Comparison of ENCODE assay signal across 46 mouse cellular contexts in the genomic region with DNA sequence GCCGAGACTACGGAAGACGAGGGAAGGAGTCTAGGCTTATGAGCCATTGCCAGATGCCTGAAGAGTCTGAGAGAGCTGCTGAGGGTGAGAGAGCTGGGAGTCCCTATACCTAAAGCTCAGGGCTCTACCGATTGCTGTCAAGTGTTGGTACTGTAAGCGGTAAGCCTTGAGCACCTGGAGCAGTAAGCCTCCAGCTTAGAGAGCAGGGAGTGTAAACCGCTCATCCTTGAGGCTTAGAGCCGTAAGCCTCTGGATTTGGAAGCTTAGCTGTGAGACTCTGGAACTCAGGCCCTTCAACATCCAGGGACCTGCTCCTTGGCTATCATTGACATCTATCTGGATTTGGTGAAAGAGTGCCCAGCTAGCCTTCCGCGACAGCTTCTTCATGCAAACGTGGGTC. TPM values are rescaled to one million over a fixed set of nuclear protein-coding genes. Genes with fewer than 3 reads are reported as not detected.
"Had no signal": no experiment of that assay in that cellular context is flagged by ENCODE, and none has a peak within 500 bp of the region (broad histone marks: within the 10 kb centered on the region; RNA-seq: fewer than 3 reads in every experiment).

No protein-coding gene starts in this region.

- H3K36me3 ChIP-seq: limb, embryonic 10.5 days; limb, embryonic 12.5 days; limb, embryonic 13.5 days; limb, embryonic 15.5 days; liver, embryonic 12.5 days; liver, embryonic 13.5 days; liver, embryonic 15.5 days; lung, embryonic 15.5 days; midbrain, embryonic 10.5 days; midbrain, embryonic 12.5 days; midbrain, embryonic 13.5 days; midbrain, embryonic 15.5 days had no signal

- DNase-seq: left cerebral cortex, postnatal 4 days; liver; liver, embryonic 13.5 days; liver, postnatal 0 days; lung, adult 18-20 months; lung, adult 2 months; lung, embryonic 14.5 days; lung, postnatal 10 days; lung, postnatal 14 days; lung, postnatal 36 days; lung, postnatal 4 days had no signal

- H3K4me1 ChIP-seq: liver, embryonic 12.5 days; liver, embryonic 13.5 days; liver, embryonic 15.5 days; lung, embryonic 15.5 days; megakaryocyte, embryonic 14.5 days; midbrain, embryonic 12.5 days; midbrain, embryonic 13.5 days; midbrain, embryonic 15.5 days had no signal

- H3K4me3 ChIP-seq: left cerebral cortex, adult 2 months; limb, embryonic 10.5 days; limb, embryonic 12.5 days; limb, embryonic 13.5 days; limb, embryonic 15.5 days; liver, embryonic 12.5 days; liver, embryonic 13.5 days; liver, embryonic 15.5 days; lung, embryonic 15.5 days; megakaryocyte, embryonic 14.5 days; midbrain, embryonic 10.5 days; midbrain, embryonic 12.5 days; midbrain, embryonic 13.5 days; midbrain, embryonic 15.5 days; myocyte had no signal

- H3K27me3 ChIP-seq: limb, embryonic 12.5 days; limb, embryonic 13.5 days; limb, embryonic 15.5 days; liver, embryonic 15.5 days; lung, embryonic 15.5 days; midbrain, embryonic 12.5 days; midbrain, embryonic 13.5 days; midbrain, embryonic 15.5 days had no signal

- H3K9ac ChIP-seq: limb, embryonic 12.5 days; limb, embryonic 13.5 days; limb, embryonic 15.5 days; liver, embryonic 12.5 days; liver, embryonic 13.5 days; liver, embryonic 14.5 days; liver, embryonic 15.5 days; liver, postnatal 0 days; lung, embryonic 14.5 days; lung, embryonic 15.5 days; midbrain, embryonic 12.5 days; midbrain, embryonic 13.5 days; midbrain, embryonic 15.5 days had no signal

- ATAC-seq: liver, embryonic 12.5 days; liver, postnatal 0 days; lung, postnatal 0 days; midbrain, embryonic 13.5 days; midbrain, embryonic 15.5 days; midbrain, embryonic 16.5 days had no signal

- H3K27ac ChIP-seq: left cerebral cortex, adult 2 months; limb, embryonic 10.5 days; limb, embryonic 12.5 days; limb, embryonic 13.5 days; limb, embryonic 15.5 days; liver, embryonic 12.5 days; liver, embryonic 13.5 days; liver, embryonic 14.5 days; liver, embryonic 15.5 days; lung, embryonic 15.5 days; macrophage; midbrain, embryonic 10.5 days; midbrain, embryonic 12.5 days; midbrain, embryonic 13.5 days; midbrain, embryonic 15.5 days had no signal

- H3K4me2 ChIP-seq: limb, embryonic 12.5 days; limb, embryonic 13.5 days; limb, embryonic 15.5 days; liver, embryonic 11.5 days; liver, embryonic 12.5 days; liver, embryonic 13.5 days; liver, embryonic 15.5 days; lung, embryonic 14.5 days; lung, embryonic 15.5 days; midbrain, embryonic 12.5 days; midbrain, embryonic 13.5 days; midbrain, embryonic 15.5 days had no signal

- H3K9me3 ChIP-seq: limb, embryonic 10.5 days; limb, embryonic 12.5 days; limb, embryonic 13.5 days; limb, embryonic 15.5 days; liver, embryonic 12.5 days; liver, embryonic 13.5 days; liver, embryonic 15.5 days; lung, embryonic 15.5 days; megakaryocyte, embryonic 14.5 days; midbrain, embryonic 10.5 days; midbrain, embryonic 12.5 days; midbrain, embryonic 13.5 days; midbrain, embryonic 15.5 days had no signal

RNA-seq across cellular contexts. Expression of gene 4930564D02Rik, which starts 5.9 kb away (rescaled TPM):
- total RNA-seq: left cerebral cortex, adult 2 months; left cerebral cortex, adult 8-10 months; left cerebral cortex, postnatal 10 days; left cerebral cortex, postnatal 14 days; left cerebral cortex, postnatal 25 days; left cerebral cortex, postnatal 36 days; left cerebral cortex, postnatal 4 days; liver, adult 2 months; megakaryocyte progenitor cell, adult 5-6 weeks; megakaryocyte, adult 5-6 weeks; megakaryocyte-erythroid progenitor cell, adult 5-6 weeks; midbrain, postnatal 0 days; monocyte, adult 5-6 weeks had no signal
- polyA plus RNA-seq: limb, embryonic 10.5 days; limb, embryonic 11.5 days; limb, embryonic 12.5 days; limb, embryonic 13.5 days; limb, embryonic 14.5 days; limb, embryonic 15.5 days; liver, adult 2 months; liver, embryonic 11.5 days; liver, embryonic 12.5 days; liver, embryonic 13.5 days; liver, embryonic 14.5 days; liver, embryonic 15.5 days; liver, embryonic 16.5 days; liver, postnatal 0 days; lung, adult 2 months; lung, embryonic 14.5 days; lung, embryonic 15.5 days; lung, embryonic 16.5 days; lung, postnatal 0 days; macrophage; midbrain, embryonic 10.5 days; midbrain, embryonic 12.5 days; midbrain, embryonic 13.5 days; midbrain, embryonic 15.5 days; midbrain, embryonic 16.5 days; midbrain, postnatal 0 days; myocyte; neural tube, embryonic 11.5 days had no signal

RNA-seq across cellular contexts. Expression of gene Cttnbp2nl, which starts 19.6 kb away (rescaled TPM):
- total RNA-seq: megakaryocyte-erythroid progenitor cell, adult 5-6 weeks had no signal
